15 mouse cellular contexts compared by ENCODE assay signal in genomic region chr14:10712522-10712881, GRCm38 (mm10).
DNase-seq lines count a peak whose midpoint lies in the region; ATAC-seq and TF ChIP-seq lines count a peak whose summit lies in the region.
"Had no signal": no experiment of that assay in that cellular context is flagged by ENCODE, and none has a peak within 500 bp of the region (broad histone marks: within the 10 kb centered on the region; RNA-seq: fewer than 3 reads in every experiment).

No protein-coding gene starts in this region.

- H3K4me1 ChIP-seq in forebrain, embryonic 15.5 days = peaks cover 16% of the 10 kb centered on the region
- H3K4me1 ChIP-seq: embryonic facial prominence, embryonic 15.5 days; limb, embryonic 13.5 days had no signal

- no peak overlapping the region for H3K4me2 ChIP-seq in forebrain, embryonic 15.5 days (replicated peaks)
- H3K4me2 ChIP-seq: embryonic facial prominence, embryonic 15.5 days; limb, embryonic 13.5 days had no signal

- no peaks in the 10 kb centered on the region for H3K9me3 ChIP-seq in forebrain, embryonic 15.5 days
- H3K9me3 ChIP-seq: embryonic facial prominence, embryonic 15.5 days; limb, embryonic 13.5 days had no signal

- 31% methylated on average over 7 of the region's 7 CpGs for WGBS in forebrain, embryonic 15.5 days

- peak; percentile 67 for ATAC-seq in forebrain, embryonic 15.5 days (replicated peaks)
- ATAC-seq in megakaryocyte-erythroid progenitor cell, adult 5-6 weeks (replicated peaks; ENCODE audit: low FRiP score, low TSS enrichment, poor library complexity, severe bottlenecking) = no peak
- ATAC-seq: lung, postnatal 0 days had no signal

- no peaks in the 10 kb centered on the region for H3K36me3 ChIP-seq in forebrain, embryonic 15.5 days
- H3K36me3 ChIP-seq: embryonic facial prominence, embryonic 15.5 days; limb, embryonic 13.5 days had no signal

- H3K27me3 ChIP-seq in forebrain, embryonic 15.5 days = no peaks in the 10 kb centered on the region
- H3K27me3 ChIP-seq: embryonic facial prominence, embryonic 15.5 days; limb, embryonic 13.5 days had no signal

- TF ChIP-seq CTCF in left cerebral cortex, adult 2 months (IDR thresholded peaks at IDR 0.05) = no peak

- no peak overlapping the region for H3K27ac ChIP-seq in left cerebral cortex, adult 2 months
- H3K27ac ChIP-seq in forebrain, embryonic 15.5 days (replicated peaks) = no peak overlapping the region
- H3K27ac ChIP-seq: embryonic facial prominence, embryonic 15.5 days; limb, embryonic 13.5 days had no signal

- intact Hi-C loops in left cerebral cortex, adult 2 months (cut with DNase I) = no loop called here

- no peak overlapping the region for H3K9ac ChIP-seq in forebrain, embryonic 15.5 days (replicated peaks)
- H3K9ac ChIP-seq: embryonic facial prominence, embryonic 15.5 days; limb, embryonic 13.5 days had no signal

- H3K4me3 ChIP-seq in left cerebral cortex, adult 2 months = no peak overlapping the region
- H3K4me3 ChIP-seq in forebrain, embryonic 15.5 days = no peak overlapping the region
- H3K4me3 ChIP-seq: embryonic facial prominence, embryonic 15.5 days; limb, embryonic 13.5 days had no signal

- DNase-seq in left cerebral cortex, adult 2 months (ENCODE audit: extremely low spot score in 1 of 2, low spot score in 2 of 2) = peak; percentile 10 to 14
- DNase-seq in left cerebral cortex, adult 18-20 months (ENCODE audit: low spot score in 2 of 2) = no peak
- peak; percentile 10 to 16 for DNase-seq in layer of hippocampus, postnatal 36 days
- DNase-seq in right cerebral cortex, postnatal 14 days = peak; percentile 45
- no peak for DNase-seq in kidney, postnatal 10 days
- no peak for DNase-seq in gastrocnemius, postnatal 10 days
- DNase-seq: adrenal gland, postnatal 25 days; cerebellum, adult 9-10 months; heart, postnatal 36 days; kidney, adult 8-10 months had no signal

Comparison
In these comparisons a context has a peak if more than half of its experiments do, and no peak if none do; other contexts are left out.
1. DNase-seq: peak in left cerebral cortex, adult 2 months (2 of 2), layer of hippocampus, postnatal 36 days (2 of 2) and right cerebral cortex, postnatal 14 days (single experiment); none in left cerebral cortex, adult 18-20 months (0 of 2), kidney, postnatal 10 days (single experiment) and gastrocnemius, postnatal 10 days (single experiment).